Mouse (Mus musculus) forebrain, embryonic 11.5 days (tissue): ENCODE results near the gene Prss16. TPM values are rescaled to one million over a fixed set of nuclear protein-coding genes. Genes with fewer than 3 reads are reported as not detected.

Experiments used
- ATAC-seq: fragments of 200-750 bp; cut with Nextera tagmentation; replicated peaks from 2 replicates; pipeline ENCODE4 v1.8.0; 2017; ENCODE audit warnings: moderate TSS enrichment; ENCODE audit not compliant: low FRiP score
- DNase-seq: peaks from one replicate; pipeline ENCODE4 v3.0.0-alpha.2; 2017; ENCODE audit warnings: low spot score
- H3K27ac ChIP-seq: fragments of 300-500 bp; sonication (generic); 2 replicates; pipeline ENCODE4 v1.5.1; 2014; ENCODE audit warnings: low read depth, low read length
- H3K27me3 ChIP-seq: fragments of 300-500 bp; sonication (generic); 2 replicates; pipeline ENCODE4 v1.6.1; 2014; ENCODE audit warnings: mild to moderate bottlenecking, low read length, mixed read lengths; ENCODE audit not compliant: control insufficient read depth, insufficient read depth
- H3K36me3 ChIP-seq: fragments of 300-500 bp; sonication (generic); 2 replicates; pipeline ENCODE4 v1.6.1; 2014; ENCODE audit warnings: mild to moderate bottlenecking, low read length, moderate library complexity, mixed read lengths; ENCODE audit not compliant: control insufficient read depth, insufficient read depth
- H3K4me1 ChIP-seq: fragments of 300-500 bp; sonication (generic); replicated peaks from 2 replicates; pipeline ENCODE4 v1.6.1; 2014; ENCODE audit warnings: low read length, mixed read lengths; ENCODE audit not compliant: control insufficient read depth, insufficient read depth
- H3K4me2 ChIP-seq: fragments of 300-500 bp; sonication (generic); 2 replicates; pipeline ENCODE4 v1.6.1; 2014; ENCODE audit warnings: low read depth, mild to moderate bottlenecking, low read length, moderate library complexity, mixed read lengths; ENCODE audit not compliant: severe bottlenecking
- H3K4me3 ChIP-seq: fragments of 300-500 bp; sonication (generic); 2 replicates; pipeline ENCODE4 v1.5.1; 2014; ENCODE audit warnings: low read depth, low read length
- H3K9ac ChIP-seq: fragments of 300-500 bp; sonication (generic); 2 replicates; pipeline ENCODE4 v1.6.1; 2014; ENCODE audit warnings: low read length
- H3K9me3 ChIP-seq: fragments of 300-500 bp; sonication (generic); 2 replicates; pipeline ENCODE4 v1.6.1; 2016; ENCODE audit warnings: low read length, mixed read lengths; ENCODE audit not compliant: control insufficient read depth
- WGBS: fragments of 180-500 bp; shearing (Covaris S2); extraction: QIAGEN DNeasy Blood & Tissue Kit; methylation state at CpG from one replicate; pipeline ENCODE4 v1.1.7; 2014; 5-methylcytosine and 5-hydroxymethylcytosine counted together
- microRNA-seq: library from miRNA; unstranded; fragments of <30 nt; microRNA quantifications from one replicate; pipeline ENCODE4, GENCODE M21; 2016; ENCODE audit not compliant: insufficient number of aligned reads
- polyA plus RNA-seq: library from polyadenylated mRNA; unstranded; fragments of >200 nt; fragmentation: Nextera tagmentation; extraction: Ambion mirVana; gene quantifications from 2 replicates; pipeline ENCODE4 v1.2.1, GENCODE M21; 2014

Prss16 gene
- polyA plus RNA-seq, 1 experiment from 2014 or later: 0.37 TPM

DNA sequence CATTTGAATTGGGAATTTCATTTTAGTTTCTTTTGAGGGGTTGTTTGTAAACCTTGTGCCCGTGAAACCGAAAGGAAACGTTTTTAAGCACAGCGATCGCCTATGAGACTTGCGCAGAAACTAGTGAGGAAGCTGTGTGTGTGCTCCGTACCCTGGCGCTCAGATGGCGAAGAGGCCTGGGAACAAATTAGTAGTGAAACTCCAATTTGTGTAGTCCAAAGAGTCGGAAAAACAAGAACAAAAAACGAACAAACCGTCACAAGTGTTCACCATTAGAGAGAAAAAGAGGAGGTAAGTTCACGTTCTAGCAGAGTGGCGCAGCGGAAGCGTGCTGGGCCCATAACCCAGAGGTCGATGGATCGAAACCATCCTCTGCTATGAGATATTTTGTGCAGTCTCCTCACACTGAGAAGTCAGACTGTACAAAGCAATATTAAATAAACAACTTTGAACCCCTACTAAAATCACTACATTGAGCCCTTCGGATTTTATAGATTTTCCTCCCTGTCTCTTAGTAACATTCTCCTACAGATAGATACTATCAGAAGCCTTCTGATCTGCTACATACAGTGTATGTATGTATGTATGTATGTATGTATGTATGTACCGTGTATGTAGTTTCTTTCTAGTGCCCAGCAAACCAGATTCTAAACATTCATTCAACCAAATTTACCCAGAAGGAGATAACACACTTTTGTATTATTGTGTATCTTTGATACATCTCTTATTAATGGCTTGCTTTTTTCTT, 34.6 kb downstream of the Prss16 start:
- H3K4me1 ChIP-seq: no peaks in the 10 kb centered on the region
- H3K4me3 ChIP-seq: peak overlapping the region; percentile 62
- DNase-seq (peak; percentile 89), ATAC-seq (peak; percentile 92)
- peak overlapping the region; percentile 87 for H3K9ac ChIP-seq
- H3K36me3 ChIP-seq: no peaks in the 10 kb centered on the region
- H3K27ac ChIP-seq: peak overlapping the region; percentile 77
- peak overlapping the region; percentile 45 for H3K4me2 ChIP-seq
- H3K9me3 ChIP-seq: no peaks in the 10 kb centered on the region
- no peaks in the 10 kb centered on the region; the same call in 1 of the 2 replicates for H3K27me3 ChIP-seq
- 5% methylated on average over 20 of the region's 20 CpGs for WGBS

DNA sequence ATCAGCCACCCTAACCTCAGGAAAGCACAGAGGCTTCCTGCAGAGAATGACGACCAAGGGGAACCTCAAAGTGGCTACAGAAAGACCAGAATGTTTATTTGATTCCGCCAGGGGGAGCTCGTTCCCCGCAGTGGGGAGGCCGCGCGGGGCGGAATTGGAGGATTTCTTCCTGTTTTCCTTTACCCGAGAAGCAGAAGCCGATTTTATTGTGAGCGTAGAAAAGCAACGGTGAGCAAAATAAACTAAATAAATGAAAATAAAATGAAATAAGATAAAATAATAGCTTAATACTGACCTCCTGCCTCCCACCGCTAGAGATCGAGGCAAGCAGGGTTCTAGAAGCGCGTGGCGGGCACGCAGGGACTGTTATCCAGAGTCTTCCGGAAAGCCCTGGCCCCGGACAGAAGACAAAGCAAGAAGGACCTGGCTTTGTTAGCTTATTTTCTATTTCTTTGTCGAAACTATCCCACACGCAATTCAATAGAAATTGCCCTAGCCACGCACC, 35.3 kb downstream of the Prss16 start:
- H3K4me1 ChIP-seq: no peaks in the 10 kb centered on the region
- no peaks in the 10 kb centered on the region for H3K36me3 ChIP-seq
- ATAC-seq (peak; percentile 88), DNase-seq (peak; percentile 97)
- H3K4me2 ChIP-seq: peak overlapping the region; percentile 45
- H3K27ac ChIP-seq: peak overlapping the region; percentile 77
- no peaks in the 10 kb centered on the region for H3K9me3 ChIP-seq
- under 1% methylated on average over 23 of the region's 23 CpGs for WGBS
- no peaks in the 10 kb centered on the region; the same call in 1 of the 2 replicates for H3K27me3 ChIP-seq
- peak overlapping the region; percentile 62 for H3K4me3 ChIP-seq
- H3K9ac ChIP-seq: peak overlapping the region; percentile 87

DNA sequence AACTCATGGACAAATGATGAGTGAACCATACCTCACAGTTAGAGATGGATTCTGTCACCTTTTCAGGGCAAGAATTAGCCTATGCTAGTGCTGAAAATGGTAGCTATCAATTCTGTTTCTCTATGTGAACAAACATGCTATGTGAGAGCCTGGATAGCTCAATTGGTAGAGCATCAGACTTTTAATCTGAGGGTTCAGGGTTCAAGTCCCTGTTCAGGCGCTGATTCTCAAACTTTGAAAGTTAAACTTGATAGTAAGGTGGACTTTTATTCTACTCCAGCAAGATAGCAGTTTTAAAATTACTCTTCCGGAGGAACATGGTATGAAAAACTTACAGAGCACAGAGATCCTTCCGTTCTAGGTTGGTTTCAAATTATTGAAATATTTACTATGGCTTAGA, 37.9 kb downstream of the Prss16 start:
- no peaks in the 10 kb centered on the region for H3K4me1 ChIP-seq
- H3K36me3 ChIP-seq: no peaks in the 10 kb centered on the region
- no peaks in the 10 kb centered on the region for H3K9me3 ChIP-seq
- 33% methylated on average over 3 of the region's 3 CpGs for WGBS
- H3K4me3 ChIP-seq: no peak overlapping the region
- H3K4me2 ChIP-seq: no peak overlapping the region
- no peak for DNase-seq
- ATAC-seq: no peak
- H3K27me3 ChIP-seq: no peaks in the 10 kb centered on the region
- no peak overlapping the region for H3K9ac ChIP-seq
- H3K27ac ChIP-seq: no peak overlapping the region

- ATAC-seq: no peak
- no peak for DNase-seq
- H3K9ac ChIP-seq: no peak overlapping the region
- no peaks in the 10 kb centered on the region for H3K4me1 ChIP-seq
- H3K27ac ChIP-seq: no peak overlapping the region
- 63% methylated on average over 2 of the region's 2 CpGs for WGBS
- H3K27me3 ChIP-seq: no peaks in the 10 kb centered on the region
- H3K36me3 ChIP-seq: no peaks in the 10 kb centered on the region
- no peak overlapping the region for H3K4me3 ChIP-seq
- H3K4me2 ChIP-seq: no peak overlapping the region
- no peaks in the 10 kb centered on the region for H3K9me3 ChIP-seq
Observed at GRCm38 (mm10) chr13:21969816-21970215, 39.7 kb downstream of the Prss16 start.

- Histone ChIP-seq H3K4me1 (no peaks in the 10 kb centered on the region), H3K9me3 (no peaks in the 10 kb centered on the region), H3K4me2 (no peak overlapping the region), H3K9ac (no peak overlapping the region), H3K27me3 (no peaks in the 10 kb centered on the region), H3K4me3 (no peak overlapping the region), H3K27ac (no peak overlapping the region), H3K36me3 (no peaks in the 10 kb centered on the region)
- 52% methylated on average over 1 of the region's 1 CpGs for WGBS
- DNase-seq (no peak), ATAC-seq (no peak)
Observed at GRCm38 (mm10) chr13:21969269-21969668, 40.3 kb downstream of the Prss16 start.

Small RNAs within 50 kb of the gene (microRNA-seq; reads per million reads assigned to microRNA genes)
- not detected for gene Gm44390
- not detected for gene Gm44486

Other genes starting within 250 kb of the Prss16 start
- 20.4 and 20.6 TPM in 2 replicates for gene Hist1h1b, start 229.1 kb downstream of the Prss16 start, polyA plus RNA-seq
- gene Hist1h3i, start 226.4 kb downstream of the Prss16 start, polyA plus RNA-seq: 298 and 312 TPM in 2 replicates
- 5.0 and 5.9 TPM in 2 replicates for gene Hist1h2an, start 222.5 kb downstream of the Prss16 start, polyA plus RNA-seq
- gene Hist1h2bp, start 222.3 kb downstream of the Prss16 start, polyA plus RNA-seq: 3.0 and 3.1 TPM in 2 replicates
- gene Hist1h2bq, start 199.5 kb downstream of the Prss16 start, polyA plus RNA-seq: 23.8 and 25.3 TPM in 2 replicates
- gene Hist1h2ao, start 199.3 kb downstream of the Prss16 start, polyA plus RNA-seq: not detected in 2 replicates
- not detected in 2 replicates for gene Hist1h4m, start 198.0 kb downstream of the Prss16 start, polyA plus RNA-seq
- 14.3 and 14.6 TPM in 2 replicates for gene Hist1h4n, start 177.5 kb downstream of the Prss16 start, polyA plus RNA-seq
- gene Hist1h2ap, start 176.2 kb downstream of the Prss16 start, polyA plus RNA-seq: 5,982 and 6,086 TPM in 2 replicates
- gene Hist1h2br, start 176.0 kb downstream of the Prss16 start, polyA plus RNA-seq: 22.4 and 27.2 TPM in 2 replicates
- gene Zfp184, start 64.6 kb downstream of the Prss16 start, polyA plus RNA-seq: 25.9 and 27.5 TPM in 2 replicates
- 0.12 TPM in 1 of 2 replicates, not detected in the other for gene Pom121l2, start 28.5 kb downstream of the Prss16 start, polyA plus RNA-seq
- 5.6 TPM in 1 of 2 replicates, not detected in the other for gene Hist1h2ah, start 25.8 kb upstream of the Prss16 start, polyA plus RNA-seq
- 5.4 and 11.9 TPM in 2 replicates for gene Hist1h2bk, start 26.1 kb upstream of the Prss16 start, polyA plus RNA-seq
- 52.1 and 59.1 TPM in 2 replicates for gene Hist1h4i, start 31.6 kb upstream of the Prss16 start, polyA plus RNA-seq
- 64.5 and 67.2 TPM in 2 replicates for gene Hist1h2ag, start 33.2 kb upstream of the Prss16 start, polyA plus RNA-seq
- 9.6 and 11.7 TPM in 2 replicates for gene Hist1h2bj, start 33.5 kb upstream of the Prss16 start, polyA plus RNA-seq
- not detected in 2 replicates for gene Vmn1r188, start 74.7 kb upstream of the Prss16 start, polyA plus RNA-seq
- gene Vmn1r189, start 96.1 kb upstream of the Prss16 start, polyA plus RNA-seq: not detected in 2 replicates
- not detected in 2 replicates for gene Vmn1r191, start 174.2 kb upstream of the Prss16 start, polyA plus RNA-seq
- gene Vmn1r192, start 181.4 kb upstream of the Prss16 start, polyA plus RNA-seq: not detected in 2 replicates
- gene Vmn1r193, start 213.4 kb upstream of the Prss16 start, polyA plus RNA-seq: not detected in 2 replicates
- gene Vmn1r194, start 234.5 kb upstream of the Prss16 start, polyA plus RNA-seq: not detected in 2 replicates